Mouse (Mus musculus) adipose tissue, adult 10 weeks (tissue): ENCODE results near the gene Tnfsf13. TPM values are rescaled to one million over a fixed set of nuclear protein-coding genes. Genes with fewer than 3 reads are reported as not detected.

ENCODE experiments used
- polyA plus RNA-seq: library from polyadenylated mRNA; stranded (reverse); fragments of 350-450 nt; fragmentation: Illumina TruSeq; extraction: RNeasy Lipid Tissue Mini Kit (QIAGEN cat#74804); gene quantifications from one replicate; pipeline ENCODE4 v1.2.3, GENCODE M21; 2014; ENCODE audit warnings: low read depth, low replicate concordance

Tnfsf13 gene
- 5.4 TPM for polyA plus RNA-seq

DNA sequence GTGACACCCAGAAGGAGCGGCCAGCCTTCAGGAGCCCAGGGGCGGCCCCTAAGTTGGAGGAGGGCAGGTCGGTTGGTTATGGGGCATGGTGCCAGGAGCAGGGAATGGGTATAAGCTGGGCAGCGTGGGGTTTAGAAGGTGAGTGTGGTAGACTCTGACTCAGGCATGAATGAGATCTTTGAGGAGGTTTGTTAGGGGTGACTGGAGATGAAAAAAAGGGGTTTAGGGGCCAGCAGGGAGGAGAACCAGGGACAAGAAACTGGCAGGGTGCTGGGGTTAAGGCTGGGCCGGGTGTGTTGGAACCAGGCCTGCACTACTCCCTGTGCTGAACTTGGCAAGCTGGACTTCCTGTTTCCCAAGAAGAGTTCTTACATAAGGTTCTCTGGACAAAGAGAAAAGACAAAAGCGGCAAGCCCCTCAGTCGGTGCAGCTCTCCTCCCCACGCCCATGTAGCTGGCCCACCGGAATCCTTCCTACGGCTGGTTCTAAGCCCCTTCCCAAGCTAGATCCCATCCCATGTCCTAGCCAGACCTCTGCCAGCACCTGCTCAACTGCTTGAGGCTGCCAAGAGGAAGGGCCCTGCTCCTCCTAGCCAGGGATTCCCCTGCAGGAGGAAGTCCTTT lies at the start of gene Tnfsf13:
Gene Tnfsf13 (minus strand): TSS at position 259 of the 623 bp plus-strand sequence.

DNA sequence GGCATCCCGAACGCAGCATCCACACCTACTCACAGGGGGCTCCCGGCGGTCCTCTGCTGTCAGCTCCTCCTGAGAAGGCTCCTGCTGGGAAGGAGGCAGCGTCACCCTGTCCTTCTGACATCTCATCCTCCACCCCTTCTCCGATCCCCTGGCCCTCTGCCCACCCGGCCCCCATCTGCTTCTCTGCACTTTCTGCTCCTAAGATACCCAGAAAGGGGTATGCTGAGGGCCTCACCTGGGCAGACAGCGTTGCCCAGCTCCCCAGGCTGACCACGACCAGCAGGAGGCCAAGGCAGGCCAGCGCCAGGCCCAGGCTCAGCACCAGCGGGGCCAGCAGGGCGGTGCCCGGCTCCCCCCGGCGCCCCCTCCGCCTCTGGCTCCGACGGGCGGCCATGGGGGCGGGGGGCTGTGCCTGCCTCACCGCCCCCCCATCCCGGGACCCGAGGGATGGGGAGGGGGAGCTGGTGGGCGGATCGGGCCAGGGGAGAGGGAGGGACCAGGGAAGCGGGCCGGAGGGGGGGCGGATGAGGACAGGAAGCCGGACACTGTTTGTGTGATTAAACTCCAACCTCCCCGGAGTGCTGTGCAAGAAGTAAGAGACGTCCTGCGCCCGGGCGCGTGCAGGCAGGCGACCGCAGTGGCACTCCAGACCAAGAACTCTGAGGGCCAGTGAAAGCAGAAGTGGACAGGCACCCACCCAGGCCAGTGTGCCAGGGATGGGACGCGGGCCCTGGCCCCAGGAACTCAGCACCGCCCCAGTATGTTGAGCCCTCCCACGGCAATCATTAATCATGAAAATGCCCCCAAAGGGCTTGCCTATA lies 10.0 kb upstream of the Tnfsf13 start, which contains the start of the genes Tnfsf12 and Tnfsfm13:
Gene Tnfsf12 (minus strand): TSS at position 489 of the 821 bp plus-strand sequence.
Gene Tnfsfm13 (minus strand): TSS at position 738 of the 821 bp plus-strand sequence.

DNA sequence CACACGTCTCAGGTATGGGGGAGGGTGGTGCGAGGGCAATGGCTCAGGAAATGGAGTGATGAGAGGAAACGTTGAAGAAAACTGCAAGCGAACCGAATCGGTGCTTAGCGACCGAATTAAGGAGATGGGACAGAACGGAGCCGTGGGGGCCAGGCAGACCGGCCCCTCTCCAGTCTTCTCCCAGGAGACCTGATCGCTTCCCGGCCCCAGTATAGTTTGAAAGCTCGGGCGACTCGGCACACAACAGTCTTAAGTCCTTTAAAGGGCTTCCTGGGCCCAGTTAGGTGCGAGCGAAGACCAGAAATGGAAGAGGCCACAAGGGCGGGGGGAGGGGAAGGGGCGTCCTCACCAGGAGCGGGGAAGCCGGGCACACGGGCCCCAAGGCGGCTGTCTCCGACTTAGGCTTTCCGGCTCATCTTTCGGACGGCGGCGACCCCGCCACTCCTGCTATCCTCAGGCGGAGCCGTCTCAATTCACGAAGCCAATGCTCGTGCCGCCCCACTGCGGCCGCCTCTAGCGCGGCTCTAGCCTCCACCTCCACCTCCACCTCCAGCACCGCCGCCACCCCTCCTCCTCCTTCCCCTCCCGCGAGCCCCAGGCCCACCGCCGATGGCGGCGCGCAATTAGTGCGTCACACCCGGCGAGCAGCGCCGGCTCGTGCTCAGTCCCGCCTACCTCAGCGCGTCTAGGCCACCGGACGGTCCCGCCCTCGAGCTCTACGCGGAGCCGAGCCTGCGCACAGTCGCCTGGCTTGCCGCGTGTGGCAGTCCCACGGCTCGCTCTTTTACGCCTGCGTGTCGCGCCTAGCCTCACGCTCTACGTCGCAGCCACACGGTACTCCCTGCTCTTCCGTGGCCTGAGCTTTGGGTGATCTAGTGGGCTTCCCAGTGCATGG lies 4.0 kb downstream of the Tnfsf13 start, which contains the start of gene Senp3:
Gene Senp3 (minus strand): TSS at position 771 of the 895 bp plus-strand sequence.

GRCm38 (mm10) chr11:69672211-69672706 lies 13.3 kb downstream of the Tnfsf13 start, which contains the start of gene Eif4a1:
Gene Eif4a1, minus strand, starts transcription at chr11:69672423.

DNA sequence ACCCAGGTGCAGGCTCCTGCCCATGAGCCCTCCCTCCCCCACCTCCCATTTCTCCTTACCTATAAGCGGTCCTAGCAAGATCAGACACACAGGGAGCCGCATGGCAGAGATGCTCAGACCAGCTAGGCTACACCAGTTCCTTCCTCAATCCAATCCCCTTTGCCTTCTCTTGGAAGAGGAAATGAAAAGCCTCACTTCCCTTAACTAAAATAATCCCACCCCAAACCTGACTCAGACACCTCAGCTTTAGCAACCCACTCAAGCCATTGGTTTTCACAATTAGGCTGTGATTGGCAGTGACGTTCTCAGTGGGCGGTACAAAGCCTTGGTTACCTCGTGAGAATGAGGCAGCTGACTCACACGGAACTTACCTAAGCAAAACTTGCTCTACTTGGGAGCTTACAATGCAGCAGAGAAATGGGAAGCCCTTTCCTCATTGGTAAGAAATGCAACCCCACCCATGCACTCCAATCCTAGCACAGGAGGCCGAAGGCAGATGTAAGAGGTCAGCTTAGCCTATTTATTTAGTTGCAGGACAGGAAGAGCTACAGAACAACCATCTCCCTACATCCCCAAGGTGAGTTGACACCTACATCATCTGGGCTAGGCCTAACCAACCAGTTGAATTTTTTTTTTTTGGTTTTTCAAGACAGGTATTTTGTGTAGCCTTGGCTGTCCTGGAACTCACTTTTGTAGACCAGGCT lies 19.5 kb downstream of the Tnfsf13 start, which contains the start of gene Cd68:
Gene Cd68 (minus strand): TSS at position 193 of the 704 bp plus-strand sequence.

DNA sequence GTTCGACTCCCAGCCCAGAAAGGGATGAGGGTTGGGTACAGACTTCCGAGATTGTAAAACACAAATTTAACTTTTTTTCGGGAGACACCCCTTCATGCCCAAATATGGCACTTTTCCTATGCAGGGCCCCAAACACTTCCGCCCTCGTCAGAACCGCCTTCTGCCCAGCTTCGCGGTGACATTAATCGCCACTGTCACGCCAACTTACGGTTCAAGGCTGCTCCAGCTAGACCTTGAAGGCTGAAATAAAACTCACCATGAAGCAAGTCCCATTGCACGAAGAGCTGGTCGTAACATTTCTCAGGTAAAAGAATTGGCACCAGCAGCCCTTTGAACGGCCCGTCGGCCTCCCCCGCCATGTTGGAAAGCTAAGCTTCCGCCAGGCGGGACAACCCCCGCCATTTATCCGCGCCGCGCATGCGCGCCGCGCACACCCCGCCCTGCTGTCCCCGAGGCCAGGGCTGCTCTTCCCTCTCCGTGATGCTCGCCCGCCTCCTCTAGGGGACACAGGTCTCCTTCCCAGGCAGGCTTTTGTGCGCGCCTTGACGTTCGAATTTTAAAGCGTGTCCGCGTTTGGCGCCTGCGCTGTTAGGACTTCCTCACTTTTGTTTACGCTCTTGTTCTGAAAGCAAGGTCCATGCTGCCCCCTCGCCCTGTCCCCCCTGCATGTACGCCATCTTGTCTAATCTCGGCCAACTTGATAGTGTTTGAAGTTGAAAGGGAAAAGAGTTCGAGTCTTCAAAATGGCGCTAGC lies 23.2 kb downstream of the Tnfsf13 start, which contains the start of gene Mpdu1:
Gene Mpdu1 (minus strand): TSS at position 430 of the 754 bp plus-strand sequence.

GRCm38 (mm10) chr11:69655264-69656064 lies 30.1 kb downstream of the Tnfsf13 start, which contains the start of gene Sox15:
Gene Sox15, plus strand, starts transcription at chr11:69655314.

Other genes with a start within 250 kb of the Tnfsf13 start
- gene Dnah2, start 136.7 kb downstream of the Tnfsf13 start, polyA plus RNA-seq = 1.2 TPM
- gene Efnb3, start 125.6 kb downstream of the Tnfsf13 start, polyA plus RNA-seq = 1.1 TPM
- 9.2 TPM for gene Wrap53, start 105.5 kb downstream of the Tnfsf13 start, polyA plus RNA-seq
- gene Trp53, start 105.4 kb downstream of the Tnfsf13 start, polyA plus RNA-seq = 35.1 TPM
- gene Atp1b2, start 79.8 kb downstream of the Tnfsf13 start, polyA plus RNA-seq = 14.8 TPM
- not detected for gene Shbg, start 67.9 kb downstream of the Tnfsf13 start, polyA plus RNA-seq
- 16.0 TPM for gene Sat2, start 63.8 kb downstream of the Tnfsf13 start, polyA plus RNA-seq
- gene Fxr2, start 52.8 kb downstream of the Tnfsf13 start, polyA plus RNA-seq = 64.4 TPM
- 0.92 TPM for gene Sox15, start 30.5 kb downstream of the Tnfsf13 start, polyA plus RNA-seq
- gene Mpdu1, start 23.1 kb downstream of the Tnfsf13 start, polyA plus RNA-seq = 89.0 TPM
- gene Cd68, start 19.6 kb downstream of the Tnfsf13 start, polyA plus RNA-seq = 45.6 TPM
- 395 TPM for gene Eif4a1, start 13.4 kb downstream of the Tnfsf13 start, polyA plus RNA-seq
- gene Senp3, start 3.7 kb downstream of the Tnfsf13 start, polyA plus RNA-seq = 67.4 TPM
- gene Tnfsf12, start 10.1 kb upstream of the Tnfsf13 start, polyA plus RNA-seq = 19.2 TPM
- 8.1 TPM for gene Tnfsfm13, start 10.3 kb upstream of the Tnfsf13 start, polyA plus RNA-seq
- 43.9 TPM for gene Polr2a, start 72.9 kb upstream of the Tnfsf13 start, polyA plus RNA-seq
- 1.5 TPM for gene Slc35g3, start 76.2 kb upstream of the Tnfsf13 start, polyA plus RNA-seq
- gene Zbtb4, start 80.1 kb upstream of the Tnfsf13 start, polyA plus RNA-seq = 28.9 TPM
- 8.3 TPM for gene Chrnb1, start 110.2 kb upstream of the Tnfsf13 start, polyA plus RNA-seq
- 8.7 TPM for gene Fgf11, start 116.1 kb upstream of the Tnfsf13 start, polyA plus RNA-seq
- gene Tmem102, start 119.8 kb upstream of the Tnfsf13 start, polyA plus RNA-seq = 13.6 TPM
- gene Gm39566, start 129.5 kb upstream of the Tnfsf13 start, polyA plus RNA-seq = 2.2 TPM
- gene Spem2, start 132.7 kb upstream of the Tnfsf13 start, polyA plus RNA-seq = 14.1 TPM
- gene Spem1, start 136.4 kb upstream of the Tnfsf13 start, polyA plus RNA-seq = 23.3 TPM
- 19.0 TPM for gene Nlgn2, start 152.0 kb upstream of the Tnfsf13 start, polyA plus RNA-seq
- gene Tmem256, start 152.7 kb upstream of the Tnfsf13 start, polyA plus RNA-seq = 183 TPM
- gene Plscr3, start 160.6 kb upstream of the Tnfsf13 start, polyA plus RNA-seq = 31.1 TPM
- gene Tnk1, start 172.9 kb upstream of the Tnfsf13 start, polyA plus RNA-seq = 23.7 TPM
- gene Tmem95, start 192.2 kb upstream of the Tnfsf13 start, polyA plus RNA-seq = not detected
- gene Kctd11, start 195.6 kb upstream of the Tnfsf13 start, polyA plus RNA-seq = 9.4 TPM
- 43.9 TPM for gene Acap1, start 209.8 kb upstream of the Tnfsf13 start, polyA plus RNA-seq
- gene 2810408A11Rik, start 215.2 kb upstream of the Tnfsf13 start, polyA plus RNA-seq = 14.3 TPM
- 35.5 TPM for gene Neurl4, start 215.3 kb upstream of the Tnfsf13 start, polyA plus RNA-seq
- 47.7 TPM for gene Gps2, start 228.1 kb upstream of the Tnfsf13 start, polyA plus RNA-seq
- gene Eif5a, start 236.2 kb upstream of the Tnfsf13 start, polyA plus RNA-seq = 484 TPM